Mouse (Mus musculus) embryonic facial prominence, embryonic 11.5 days (tissue): ENCODE results near the gene Sh3rf1. TPM values are rescaled to one million over a fixed set of nuclear protein-coding genes. Genes with fewer than 3 reads are reported as not detected.

Source experiments
- ATAC-seq: fragments of 200-750 bp; cut with Nextera tagmentation; replicated peaks from 2 replicates; pipeline ENCODE4 v1.8.0; 2017; ENCODE audit warnings: low read depth; ENCODE audit not compliant: insufficient number of reproducible peaks, low FRiP score, low TSS enrichment
- DNase-seq: peaks from one replicate; pipeline ENCODE4 v3.0.0-alpha.2; 2015; ENCODE audit warnings: low spot score
- H3K27ac ChIP-seq: fragments of 300-500 bp; sonication (generic); replicated peaks from 2 replicates; pipeline ENCODE4 v1.5.1; 2014; ENCODE audit warnings: mild to moderate bottlenecking, low read depth, low read length, control low read depth
- H3K27me3 ChIP-seq: fragments of 300-500 bp; sonication (generic); 2 replicates; pipeline ENCODE4 v1.6.1; 2014; ENCODE audit warnings: mild to moderate bottlenecking, low read length, moderate library complexity, mixed read lengths; ENCODE audit not compliant: control insufficient read depth, insufficient read depth
- H3K36me3 ChIP-seq: fragments of 300-500 bp; sonication (generic); replicated peaks from 2 replicates; pipeline ENCODE4 v1.6.1; 2014; ENCODE audit warnings: low read depth, mild to moderate bottlenecking, low read length, moderate library complexity, mixed read lengths; ENCODE audit not compliant: control insufficient read depth, insufficient read depth
- H3K4me1 ChIP-seq: fragments of 300-500 bp; sonication (generic); 2 replicates; pipeline ENCODE4 v1.6.1; 2014; ENCODE audit warnings: low read length, mixed read lengths; ENCODE audit not compliant: control insufficient read depth, insufficient read depth
- H3K4me2 ChIP-seq: fragments of 300-500 bp; sonication (generic); 2 replicates; pipeline ENCODE4 v1.6.1; 2014; ENCODE audit warnings: low read depth, mild to moderate bottlenecking, control low read depth, low read length, moderate library complexity
- H3K4me3 ChIP-seq: fragments of 300-500 bp; sonication (generic); 2 replicates; pipeline ENCODE4 v1.5.1; 2014; ENCODE audit warnings: low read depth, low read length, control low read depth
- H3K9ac ChIP-seq: fragments of 300-500 bp; sonication (generic); replicated peaks from 2 replicates; pipeline ENCODE4 v1.6.1; 2014; ENCODE audit warnings: mild to moderate bottlenecking, control low read depth, low read length
- H3K9me3 ChIP-seq: fragments of 300-500 bp; sonication (generic); replicated peaks from 2 replicates; pipeline ENCODE4 v1.6.1; 2016; ENCODE audit warnings: mild to moderate bottlenecking, low read length, inconsistent platforms, mixed read lengths; ENCODE audit not compliant: control insufficient read depth
- WGBS: fragments of 180-500 bp; shearing (Covaris S2); extraction: QIAGEN DNeasy Blood & Tissue Kit; methylation state at CpG from one replicate; pipeline ENCODE4 v1.1.7; 2014; 5-methylcytosine and 5-hydroxymethylcytosine counted together
- polyA plus RNA-seq: library from polyadenylated mRNA; unstranded; fragments of >200 nt; fragmentation: Nextera tagmentation; extraction: Ambion mirVana; gene quantifications from 2 replicates; pipeline ENCODE4 v1.2.1, GENCODE M21; 2014

Gene Sh3rf1
- polyA plus RNA-seq, 1 experiment from 2014 or later: 14.7 TPM

DNA sequence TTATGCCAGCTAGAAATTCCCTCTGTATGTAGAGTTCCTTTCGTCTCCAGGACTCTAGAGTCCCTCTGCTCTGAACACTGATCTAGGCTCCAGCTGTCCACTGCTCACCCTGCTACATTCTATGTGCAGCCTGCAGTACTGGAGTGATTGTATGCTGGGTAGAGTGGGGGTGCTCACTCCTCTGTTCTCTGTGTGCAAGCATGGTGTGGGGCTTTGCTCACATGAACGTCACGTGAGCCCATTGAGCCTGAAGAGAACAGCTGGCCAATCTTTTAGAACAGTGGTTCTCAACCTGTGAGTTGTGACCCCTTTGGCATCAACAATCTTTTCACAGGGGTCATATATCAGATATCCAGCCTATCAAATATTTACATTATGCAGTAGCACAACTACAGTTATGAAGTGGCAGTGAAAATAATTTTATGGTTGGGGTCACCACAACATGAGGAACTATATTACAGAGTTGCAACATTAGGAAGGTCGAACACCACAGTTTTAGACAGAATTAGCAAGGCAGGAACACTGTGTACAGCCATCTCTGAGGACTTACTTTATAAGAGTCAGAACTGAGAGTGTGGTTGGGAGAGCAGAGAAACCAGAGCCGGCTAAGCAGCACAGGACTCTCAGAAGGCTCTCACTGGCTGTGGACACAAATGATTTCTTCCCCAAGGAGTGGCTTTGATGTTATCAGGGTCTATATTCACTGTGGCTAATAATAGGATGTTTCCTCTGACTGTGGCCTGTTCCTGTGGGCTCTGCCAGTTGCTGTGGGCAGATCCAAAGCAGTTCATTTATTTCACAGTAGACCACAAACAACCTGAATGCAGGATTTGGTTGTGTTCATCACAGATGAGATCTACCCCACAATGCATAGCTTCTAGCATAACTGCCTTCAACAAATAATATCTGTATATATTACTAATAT is 38.1 kb upstream of the Sh3rf1 start:
- no peak for ATAC-seq
- Histone ChIP-seq H3K9me3 (no peaks in the 10 kb centered on the region), H3K4me1 (no peaks in the 10 kb centered on the region), H3K36me3 (no peaks in the 10 kb centered on the region), H3K4me3 (no peak overlapping the region), H3K4me2 (no peak overlapping the region), H3K27me3 (no peaks in the 10 kb centered on the region), H3K27ac (no peak overlapping the region), H3K9ac (no peak overlapping the region)
- DNase-seq: no peak
- WGBS: 80% methylated on average over 5 of the region's 5 CpGs

DNA sequence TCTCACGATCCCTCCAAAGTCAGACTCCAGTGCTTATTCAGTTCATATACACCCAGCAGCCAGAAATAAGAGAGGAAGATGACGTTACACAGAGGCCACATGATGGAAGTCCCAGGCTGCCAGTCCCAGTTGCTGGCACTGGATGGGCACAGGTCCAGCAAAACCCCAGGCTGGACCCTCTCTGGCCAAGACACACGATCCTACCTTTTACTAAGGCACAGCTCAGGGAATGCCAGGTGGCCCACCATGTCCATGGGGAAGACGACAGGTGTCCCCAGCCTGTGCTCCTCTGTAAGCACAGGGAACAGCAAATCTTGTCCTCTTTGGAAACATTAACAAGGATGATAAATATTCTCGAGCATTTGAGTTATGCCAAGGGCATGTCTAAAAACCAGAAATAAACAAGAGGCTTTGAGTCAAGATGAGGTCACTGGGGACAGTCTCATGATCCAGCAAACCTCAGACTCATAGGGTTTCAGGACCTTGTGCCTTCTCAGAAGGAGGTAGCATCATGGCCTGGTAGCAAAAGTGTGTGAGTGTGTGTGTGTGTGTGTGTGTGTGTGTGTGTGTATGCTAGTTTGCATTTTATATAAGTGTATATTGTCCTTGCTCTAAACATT is 29.3 kb upstream of the Sh3rf1 start:
- ATAC-seq (no peak), DNase-seq (no peak)
- H3K4me3 ChIP-seq: no peak overlapping the region
- no peak overlapping the region for H3K9ac ChIP-seq
- no peak overlapping the region for H3K4me2 ChIP-seq
- no peaks in the 10 kb centered on the region for H3K9me3 ChIP-seq
- H3K27ac ChIP-seq: no peak overlapping the region
- H3K4me1 ChIP-seq: no peaks in the 10 kb centered on the region
- 84% methylated on average over 5 of the region's 5 CpGs for WGBS
- H3K36me3 ChIP-seq: no peaks in the 10 kb centered on the region
- no peaks in the 10 kb centered on the region for H3K27me3 ChIP-seq

DNA sequence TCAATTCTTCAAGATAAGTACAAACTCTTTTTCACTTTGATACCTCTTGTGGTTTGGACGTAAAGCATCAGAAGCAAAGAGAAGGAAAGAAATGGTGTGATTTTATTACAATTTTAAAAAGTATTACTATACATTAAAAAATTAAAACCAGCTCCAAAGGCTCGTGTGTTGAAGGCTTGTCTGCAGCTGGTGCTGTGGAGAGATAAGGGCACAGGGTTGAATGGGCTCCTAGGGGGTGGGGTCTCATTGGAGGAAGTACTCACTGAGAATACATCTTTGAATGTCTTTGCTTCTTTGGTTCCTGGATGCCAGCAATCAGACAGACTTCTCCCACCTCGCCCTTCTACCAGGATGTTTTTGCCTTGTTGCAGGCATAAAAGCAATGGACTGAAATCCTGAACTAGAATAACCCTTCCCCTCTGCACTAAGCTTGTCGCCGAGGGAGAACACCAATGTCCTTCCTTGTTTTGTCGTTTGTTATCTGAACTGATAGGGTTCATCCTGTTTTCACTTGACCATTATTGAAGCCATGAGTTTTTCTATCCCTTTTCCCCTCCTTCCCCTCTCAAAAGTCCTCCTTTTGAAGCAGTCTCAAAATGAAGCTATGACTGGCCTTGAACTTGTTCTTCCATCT is 23.3 kb upstream of the Sh3rf1 start:
- H3K4me3 ChIP-seq: no peak overlapping the region
- DNase-seq (no peak), ATAC-seq (no peak)
- no peaks in the 10 kb centered on the region for H3K9me3 ChIP-seq
- 80% methylated on average over 6 of the region's 6 CpGs for WGBS
- no peak overlapping the region for H3K4me2 ChIP-seq
- no peaks in the 10 kb centered on the region for H3K36me3 ChIP-seq
- no peak overlapping the region for H3K9ac ChIP-seq
- no peaks in the 10 kb centered on the region for H3K27me3 ChIP-seq
- no peaks in the 10 kb centered on the region for H3K4me1 ChIP-seq
- no peak overlapping the region for H3K27ac ChIP-seq

DNA sequence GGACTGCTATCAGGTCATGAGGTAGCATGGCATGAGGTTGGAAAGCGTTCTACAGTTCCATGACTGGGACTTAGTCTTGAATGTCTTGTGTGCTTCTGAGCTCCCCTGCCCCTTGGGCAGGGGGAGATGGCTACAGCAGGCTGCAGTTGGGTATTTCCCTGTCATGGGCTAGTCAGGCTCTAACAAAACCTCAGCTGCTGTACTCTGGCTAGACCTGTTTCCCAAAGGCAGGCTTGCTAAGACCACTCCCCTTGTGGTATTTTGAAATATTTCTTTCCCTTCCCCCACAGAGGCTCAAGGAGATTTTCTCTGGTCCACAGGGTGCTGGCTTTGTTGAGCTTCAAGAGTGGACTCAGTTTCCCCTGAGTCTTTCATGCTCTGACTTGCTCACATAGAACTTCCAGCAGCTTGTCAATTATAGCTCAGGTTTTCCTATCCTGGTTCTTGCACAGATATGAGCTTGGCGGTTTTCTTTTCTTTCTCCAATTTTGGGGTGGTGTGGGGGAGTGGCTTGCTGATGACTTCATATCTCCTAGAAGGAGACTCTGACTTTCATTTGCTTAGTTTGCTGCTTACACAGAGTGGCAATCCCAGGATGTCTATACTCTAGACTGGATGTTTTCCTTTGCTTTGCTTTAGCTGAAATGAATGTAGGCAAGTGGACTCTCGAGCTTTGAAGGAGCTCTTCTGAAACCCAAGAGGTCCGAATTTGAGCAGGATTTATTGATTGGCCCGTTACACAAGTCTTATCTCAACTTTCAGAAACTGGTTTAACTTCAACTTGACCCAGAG is 20.4 kb upstream of the Sh3rf1 start:
- Histone ChIP-seq H3K4me2 (no peak overlapping the region), H3K9me3 (no peaks in the 10 kb centered on the region), H3K4me3 (no peak overlapping the region), H3K4me1 (no peaks in the 10 kb centered on the region), H3K9ac (no peak overlapping the region), H3K27me3 (no peaks in the 10 kb centered on the region), H3K36me3 (no peaks in the 10 kb centered on the region), H3K27ac (no peak overlapping the region)
- 83% methylated on average over 5 of the region's 5 CpGs for WGBS
- peak; percentile 39; the same call in 1 of the 2 replicates for ATAC-seq
- DNase-seq: no peak

DNA sequence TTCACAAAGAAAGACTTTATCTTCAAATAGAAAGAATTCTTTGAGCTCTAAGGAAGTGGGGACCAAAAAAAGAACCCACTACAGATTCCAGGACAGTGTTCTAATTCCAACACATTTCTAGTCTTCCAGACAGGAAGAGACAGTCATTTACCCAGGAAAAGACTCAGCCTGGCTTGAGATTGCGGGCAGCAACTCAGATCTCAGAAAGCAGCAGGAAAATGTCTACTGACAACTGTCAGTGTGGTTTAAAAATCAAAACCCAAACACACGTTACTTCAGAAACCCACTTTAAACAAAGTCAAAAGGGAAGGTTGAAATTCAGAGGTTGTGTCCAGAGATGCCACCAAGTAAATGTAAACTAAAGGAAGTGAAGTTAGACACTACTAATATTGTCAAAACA is 16.8 kb upstream of the Sh3rf1 start:
- H3K36me3 ChIP-seq: no peaks in the 10 kb centered on the region
- H3K4me2 ChIP-seq: no peak overlapping the region
- ATAC-seq (no peak), DNase-seq (no peak)
- H3K27ac ChIP-seq: no peak overlapping the region
- no peak overlapping the region for H3K4me3 ChIP-seq
- no peaks in the 10 kb centered on the region for H3K27me3 ChIP-seq
- H3K4me1 ChIP-seq: no peaks in the 10 kb centered on the region
- H3K9ac ChIP-seq: no peak overlapping the region
- WGBS: 57% methylated on average over 2 of the region's 2 CpGs
- H3K9me3 ChIP-seq: no peaks in the 10 kb centered on the region

DNA sequence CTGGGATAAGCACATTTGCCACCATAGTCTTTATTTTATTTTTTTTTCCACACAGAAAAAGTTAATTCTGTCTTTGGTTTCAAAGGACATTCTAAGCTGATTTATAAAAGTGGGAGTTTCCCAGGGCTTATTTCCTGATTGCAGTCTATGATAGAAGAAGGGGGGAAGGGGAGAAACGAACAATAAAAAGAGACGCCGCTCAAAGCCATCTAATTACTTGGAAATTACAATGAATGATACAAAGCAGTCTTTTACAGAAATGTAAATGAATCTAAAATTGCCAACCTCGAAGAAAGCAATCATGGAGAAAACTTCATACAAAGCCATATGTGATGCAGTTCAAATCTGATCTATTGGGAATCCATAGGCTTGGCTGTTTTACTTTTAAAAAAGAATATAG is 16.0 kb upstream of the Sh3rf1 start:
- Histone ChIP-seq H3K27me3 (no peaks in the 10 kb centered on the region), H3K36me3 (no peaks in the 10 kb centered on the region), H3K4me3 (no peak overlapping the region), H3K27ac (no peak overlapping the region), H3K4me2 (no peak overlapping the region), H3K9ac (no peak overlapping the region), H3K4me1 (no peaks in the 10 kb centered on the region), H3K9me3 (no peaks in the 10 kb centered on the region)
- no peak for ATAC-seq
- DNase-seq: no peak
- 76% methylated on average over 4 of the region's 4 CpGs for WGBS

DNA sequence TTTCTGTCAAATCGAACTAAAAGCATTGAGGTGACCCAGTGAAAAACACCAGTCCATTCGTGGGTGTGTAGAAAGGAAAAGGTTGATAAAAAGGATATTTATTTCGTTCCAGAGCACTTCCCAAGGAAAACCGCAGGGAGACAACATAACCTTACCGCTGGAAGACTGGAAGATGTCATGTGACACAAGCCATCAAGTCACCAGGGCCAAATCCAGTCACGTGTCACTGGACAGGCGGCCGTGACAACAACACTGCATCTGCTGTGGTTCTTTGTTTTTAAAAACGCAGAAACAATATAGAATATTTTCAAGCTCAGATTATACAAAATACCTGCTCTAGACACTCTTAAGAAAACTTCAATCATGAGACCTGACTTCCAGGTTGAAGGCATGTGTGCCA is 15.0 kb upstream of the Sh3rf1 start:
- Histone ChIP-seq H3K4me1 (no peaks in the 10 kb centered on the region), H3K27ac (no peak overlapping the region), H3K4me3 (no peak overlapping the region), H3K9me3 (no peaks in the 10 kb centered on the region), H3K9ac (no peak overlapping the region), H3K36me3 (no peaks in the 10 kb centered on the region), H3K4me2 (no peak overlapping the region), H3K27me3 (no peaks in the 10 kb centered on the region)
- no peak for DNase-seq
- 86% methylated on average over 9 of the region's 9 CpGs for WGBS
- no peak for ATAC-seq
